Mouse (Mus musculus) liver, embryonic 14.5 days (tissue): Measurements from ENCODE around the gene Myo9b. TPM values are rescaled to one million over a fixed set of nuclear protein-coding genes. Genes with fewer than 3 reads are reported as not detected.

Source experiments
- ATAC-seq: fragments of 200-750 bp; cut with Nextera tagmentation; 2 replicates; pipeline ENCODE4 v1.8.0; 2017; ENCODE audit warnings: moderate number of reproducible peaks, mild to moderate bottlenecking, moderate library complexity; ENCODE audit not compliant: insufficient read depth
- DNase-seq, 3 experiments: peaks; one replicate each; pipeline ENCODE4 v3.0.0-alpha.2; 2012 to 2013; ENCODE audit warnings: low read depth in 3 of 3, low spot score in 3 of 3
- H3K27ac ChIP-seq: fragments of 300-500 bp; sonication (generic); 2 replicates; pipeline ENCODE4 v1.5.1; 2014; ENCODE audit warnings: moderate library complexity, mild to moderate bottlenecking, control low read depth, inconsistent platforms
- H3K27me3 ChIP-seq: fragments of 300-500 bp; sonication (generic); 2 replicates; pipeline ENCODE4 v1.6.1; 2014; ENCODE audit warnings: mild to moderate bottlenecking, low read length, moderate library complexity; ENCODE audit not compliant: control insufficient read depth, insufficient read depth
- H3K36me3 ChIP-seq: fragments of 300-500 bp; sonication (generic); replicated peaks from 2 replicates; pipeline ENCODE4 v1.6.1; 2014; ENCODE audit warnings: low read depth; ENCODE audit not compliant: control insufficient read depth, insufficient read depth
- H3K4me1 ChIP-seq, 2 experiments: fragments of 200-500 bp in 1 of 2; fragments of 300-500 bp in 1 of 2; sonication (generic) in 1 of 2; replicated peaks; 2 replicates each; pipeline ENCODE4 v1.6.1; 2012 to 2014; ENCODE audit warnings: antibody characterized with exemption in 1 of 2, inconsistent platforms in 1 of 2, low read length in 1 of 2; ENCODE audit not compliant: control insufficient read depth in 2 of 2, insufficient read depth in 2 of 2
- H3K4me2 ChIP-seq: fragments of 300-500 bp; sonication (generic); 2 replicates; pipeline ENCODE4 v1.6.1; 2014; ENCODE audit warnings: low read depth, mild to moderate bottlenecking, control low read depth, moderate library complexity
- H3K4me3 ChIP-seq, 2 experiments: fragments of 200-500 bp in 1 of 2; fragments of 300-500 bp in 1 of 2; sonication (generic) in 1 of 2; 2 replicates each; pipeline ENCODE4 v1.5.1; 2012 to 2014; ENCODE audit warnings: low read depth in 2 of 2, low read length in 2 of 2, mild to moderate bottlenecking in 2 of 2, control low read depth in 1 of 2, inconsistent platforms in 1 of 2, moderate library complexity in 1 of 2; ENCODE audit not compliant: insufficient read depth in 1 of 2
- H3K9ac ChIP-seq: fragments of 300-500 bp; sonication (generic); replicated peaks from 2 replicates; pipeline ENCODE4 v1.6.1; 2014; ENCODE audit warnings: mild to moderate bottlenecking, control low read depth, moderate library complexity
- H3K9me3 ChIP-seq: fragments of 300-500 bp; sonication (generic); 2 replicates; pipeline ENCODE4 v1.6.1; 2016; ENCODE audit warnings: low read length, mixed read lengths; ENCODE audit not compliant: control insufficient read depth
- CTCF ChIP-seq: IDR thresholded peaks from 2 replicates; pipeline ENCODE4 v1.5.1; 2016; ENCODE audit warnings: antibody characterized with exemption, low read depth, control low read depth
- EP300 ChIP-seq: IDR thresholded peaks from 2 replicates; pipeline ENCODE4 v1.6.1; 2016; ENCODE audit warnings: antibody characterized with exemption, low read depth
- WGBS: fragments of 180-500 bp; shearing (Covaris S2); extraction: QIAGEN DNeasy Blood & Tissue Kit; methylation state at CpG from one replicate; pipeline ENCODE4 v1.1.7; 2014; ENCODE audit not compliant: insufficient replicate concordance; 5-methylcytosine and 5-hydroxymethylcytosine counted together
- polyA plus RNA-seq, 2 experiments: library from polyadenylated mRNA; depleted of rRNA in 1 of 2; stranded (reverse) in 1 of 2; unstranded in 1 of 2; fragments of >200 nt; fragmentation: Nextera tagmentation in 1 of 2; extraction: Ambion mirVana in 1 of 2; gene quantifications; 2 replicates each; pipeline versions ENCODE4 v1.2.1 to v1.2.3; 2012 to 2014

The Myo9b gene
- polyA plus RNA-seq, 2 experiments = 5.8 to 6.4 TPM

DNA sequence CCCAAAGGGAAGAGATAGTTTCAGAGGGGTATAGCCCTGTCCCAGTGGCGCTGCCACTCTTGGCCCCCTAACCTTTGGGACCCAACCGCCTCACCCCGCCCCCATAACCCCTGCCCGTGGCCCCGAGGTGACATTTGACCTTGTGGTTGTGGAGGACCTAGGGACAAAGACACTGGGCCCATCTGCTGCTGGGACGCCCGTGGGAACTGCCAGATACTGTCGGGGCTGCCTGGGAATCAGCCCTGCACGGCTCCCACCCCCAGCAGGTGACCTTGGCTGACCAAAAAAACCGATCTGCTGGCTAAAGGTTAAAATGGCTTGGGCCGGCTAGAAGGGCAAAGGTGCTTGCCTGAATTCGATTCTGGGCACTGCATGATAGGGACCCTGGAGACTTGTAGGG lies 110.9 kb downstream of the Myo9b start:
- TF ChIP-seq EP300 = no peak
- no peak for TF ChIP-seq CTCF
- Histone ChIP-seq H3K4me1 (peaks cover 0 to 1% of the 10 kb centered on the region in 2 experiments; a peak in 1 of 4 replicates), H3K9me3 (no peaks in the 10 kb centered on the region), H3K4me3 (no peak overlapping the region), H3K36me3 (no peaks in the 10 kb centered on the region), H3K27me3 (peaks cover 32% of the 10 kb centered on the region), H3K4me2 (peak overlapping the region; percentile 21), H3K9ac (no peak overlapping the region), H3K27ac (no peak overlapping the region; the same call in 1 of the 2 replicates)
- ATAC-seq (no peak), DNase-seq (no peak)
- WGBS = 40% methylated on average over 12 of the region's 12 CpGs

DNA sequence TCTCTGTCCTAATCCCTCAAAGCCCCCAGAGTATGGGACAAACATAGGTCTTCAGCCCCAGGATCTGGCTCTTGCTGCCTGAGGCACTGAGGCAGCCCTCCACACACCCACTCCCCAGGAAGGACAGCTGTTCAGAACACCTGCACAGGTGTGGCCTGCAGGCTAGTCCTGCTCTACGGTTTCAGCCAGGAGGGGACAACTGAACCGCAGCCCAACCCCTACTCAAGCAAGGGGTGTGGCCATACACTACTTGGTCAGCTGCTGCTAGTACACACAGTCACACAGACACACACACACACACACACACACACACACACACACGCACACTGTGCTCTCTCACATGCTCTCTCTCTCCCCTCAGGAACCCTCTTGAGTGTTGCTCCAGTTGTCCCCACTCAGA lies 111.3 kb downstream of the Myo9b start:
- Histone ChIP-seq H3K9ac (no peak overlapping the region), H3K4me3 (no peak overlapping the region), H3K4me2 (no peak overlapping the region; the same call in 1 of the 2 replicates), H3K4me1 (no peaks in the 10 kb centered on the region; a peak in 1 of 4 replicates), H3K27ac (no peak overlapping the region; the same call in 1 of the 2 replicates), H3K36me3 (no peaks in the 10 kb centered on the region), H3K9me3 (no peaks in the 10 kb centered on the region), H3K27me3 (peaks cover 32% of the 10 kb centered on the region)
- DNase-seq = no peak
- 48% methylated on average over 3 of the region's 3 CpGs for WGBS
- ATAC-seq = no peak
- no peak for TF ChIP-seq CTCF
- no peak for TF ChIP-seq EP300

- no peak overlapping the region for H3K4me2 ChIP-seq
- no peaks in the 10 kb centered on the region for H3K36me3 ChIP-seq
- peaks cover 21% of the 10 kb centered on the region for H3K27me3 ChIP-seq
- no peaks in the 10 kb centered on the region; a peak in 1 of 4 replicates for H3K4me1 ChIP-seq
- WGBS = 58% methylated on average over 12 of the region's 12 CpGs
- no peaks in the 10 kb centered on the region for H3K9me3 ChIP-seq
- H3K9ac ChIP-seq = no peak overlapping the region
- ATAC-seq (no peak), DNase-seq (no peak)
- no peak overlapping the region for H3K27ac ChIP-seq
- no peak overlapping the region for H3K4me3 ChIP-seq
- TF ChIP-seq CTCF = peak; percentile 49; the same call in 1 of the 2 replicates
- TF ChIP-seq EP300 = no peak
Measured at GRCm38 (mm10) chr8:71385212-71385835, 112.8 kb downstream of the Myo9b start.

DNA sequence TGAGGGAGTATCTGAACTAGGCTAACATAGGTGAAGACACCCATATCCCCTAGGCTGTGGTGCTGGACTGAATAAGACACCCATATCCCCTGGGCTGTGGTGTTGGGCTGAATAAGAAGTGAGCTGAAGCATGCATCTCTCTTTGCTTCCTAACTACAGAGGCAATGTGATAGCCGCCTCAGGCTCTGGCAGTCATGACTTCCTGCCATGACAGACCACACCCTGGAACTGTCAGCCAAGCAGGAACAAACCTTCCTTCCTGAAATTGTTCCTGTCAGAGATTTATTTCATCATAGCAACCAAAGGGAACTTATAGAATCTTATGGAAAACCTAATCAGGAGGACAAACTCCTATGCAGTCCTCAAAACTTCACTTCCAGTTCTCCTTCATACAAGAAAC lies 115.8 kb downstream of the Myo9b start:
- Histone ChIP-seq H3K4me2 (no peak overlapping the region), H3K9me3 (no peaks in the 10 kb centered on the region), H3K4me3 (no peak overlapping the region), H3K36me3 (no peaks in the 10 kb centered on the region), H3K27ac (no peak overlapping the region), H3K9ac (no peak overlapping the region), H3K27me3 (no peaks in the 10 kb centered on the region), H3K4me1 (no peaks in the 10 kb centered on the region; a peak in 1 of 4 replicates)
- 14% methylated on average over 1 of the region's 1 CpGs for WGBS
- ATAC-seq (no peak), DNase-seq (no peak)
- no peak for TF ChIP-seq EP300
- no peak for TF ChIP-seq CTCF

GRCm38 (mm10) chr8:71391696-71392095 lies 119.2 kb downstream of the Myo9b start:
- Histone ChIP-seq H3K9ac (no peak overlapping the region), H3K36me3 (no peaks in the 10 kb centered on the region), H3K4me3 (no peak overlapping the region), H3K4me1 (peaks cover 0 to 6% of the 10 kb centered on the region in 2 experiments; a peak in 2 of 4 replicates), H3K27ac (no peak overlapping the region), H3K9me3 (no peaks in the 10 kb centered on the region), H3K27me3 (no peaks in the 10 kb centered on the region), H3K4me2 (no peak overlapping the region)
- DNase-seq (no peak), ATAC-seq (no peak)
- TF ChIP-seq CTCF (no peak), EP300 (no peak)
- WGBS = 76% methylated on average over 2 of the region's 2 CpGs
